Mouse (Mus musculus) testis, adult 2 months (tissue): Measurements from ENCODE around the gene Trmt10a.

ENCODE experiments used
- CTCF ChIP-seq: fragments of 200-500 bp; IDR thresholded peaks from 2 replicates; pipeline ENCODE4 v1.5.1; 2012; ENCODE audit warnings: low read depth, mild to moderate bottlenecking, inconsistent platforms, low read length, moderate library complexity; ENCODE audit not compliant: control insufficient read depth, insufficient read depth, insufficient replicate concordance
- POLR2A ChIP-seq: fragments of 200-500 bp; IDR thresholded peaks from 2 replicates; pipeline ENCODE4 v1.6.1; 2012; ENCODE audit warnings: low read depth, mild to moderate bottlenecking, inconsistent platforms, low read length, moderate library complexity; ENCODE audit not compliant: control insufficient read depth

DNA sequence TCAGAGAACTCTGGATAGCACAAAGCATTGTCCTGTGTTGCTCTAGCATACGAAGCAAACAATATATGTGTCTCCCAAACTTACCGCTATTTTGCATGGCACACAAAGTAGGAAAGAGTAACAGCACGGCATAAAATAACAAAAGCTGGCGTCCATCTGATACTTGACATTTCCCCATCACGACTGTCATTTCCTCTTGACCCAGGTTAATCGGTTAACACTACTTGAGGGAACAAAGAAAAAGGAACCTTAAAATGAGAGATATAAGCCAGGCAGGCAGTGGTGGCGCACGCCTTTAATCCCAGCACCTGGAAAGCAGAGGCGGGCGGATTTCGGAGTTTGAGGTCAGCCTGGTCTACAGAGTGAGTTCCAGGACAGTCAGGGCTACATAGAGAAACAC, 9.3 kb upstream of the Trmt10a start:
- TF ChIP-seq POLR2A = no peak
- TF ChIP-seq CTCF = no peak
